11 mouse cellular contexts compared by ENCODE assay signal in the genomic region with DNA sequence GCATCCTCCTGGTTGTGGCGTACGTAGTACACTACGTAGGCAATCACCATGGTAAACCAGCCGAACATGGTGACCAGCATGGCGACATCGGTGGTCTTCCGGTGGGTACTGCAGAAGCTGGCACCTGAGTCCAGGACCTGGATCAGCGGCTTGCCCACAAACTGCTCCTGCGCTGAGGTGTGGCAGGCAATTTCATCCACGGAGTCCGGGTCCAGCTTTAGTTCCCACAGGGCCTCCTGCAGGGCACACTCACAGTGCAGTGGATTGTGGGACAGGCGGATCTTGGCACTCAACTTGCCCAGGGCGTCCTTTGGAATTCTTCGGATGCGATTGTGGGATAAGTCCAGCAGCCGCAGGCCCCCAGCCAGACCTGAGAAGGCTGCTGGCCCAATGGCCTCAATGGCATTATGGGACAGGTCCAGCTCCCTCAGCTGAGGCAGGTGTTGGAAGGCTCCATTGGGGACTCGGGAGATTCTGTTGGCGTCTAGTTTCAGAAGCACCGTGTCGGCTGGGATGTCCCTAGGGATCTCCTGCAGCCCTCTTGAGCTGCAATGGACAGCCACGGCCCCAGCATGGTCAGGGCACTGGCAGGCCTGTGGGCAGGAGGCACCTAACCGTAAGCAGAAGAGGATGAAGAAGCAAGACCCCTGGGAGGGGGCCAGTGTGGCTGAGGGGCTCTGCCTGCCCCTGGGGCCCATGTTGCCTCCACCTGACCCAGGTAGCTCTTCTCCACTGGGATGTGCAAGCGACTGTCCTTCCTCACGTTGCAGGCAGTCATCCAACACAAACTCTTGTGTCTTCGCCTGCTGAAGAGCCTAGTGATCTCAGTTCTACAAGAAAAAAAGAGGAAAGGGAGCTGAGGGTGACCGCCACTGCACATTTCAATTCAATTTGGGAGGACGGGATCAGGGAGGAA. TPM values are rescaled to one million over a fixed set of nuclear protein-coding genes. Genes with fewer than 3 reads are reported as not detected.
DNase-seq lines count a peak whose midpoint lies in the region; ATAC-seq and TF ChIP-seq lines count a peak whose summit lies in the region.
"Had no signal": no experiment of that assay in that cellular context is flagged by ENCODE, and none has a peak within 500 bp of the region (broad histone marks: within the 10 kb centered on the region; RNA-seq: fewer than 3 reads in every experiment).

No protein-coding gene starts in this region.

- H3K9me3 ChIP-seq in kidney, embryonic 16.5 days (ENCODE audit: low read length), result no peaks in the 10 kb centered on the region
- no peaks in the 10 kb centered on the region for H3K9me3 ChIP-seq in embryonic facial prominence, embryonic 15.5 days (replicated peaks)
- H3K9me3 ChIP-seq in hindbrain, embryonic 16.5 days (ENCODE audit: control insufficient read depth, low read length), result no peaks in the 10 kb centered on the region
- H3K9me3 ChIP-seq in midbrain, postnatal 0 days (ENCODE audit: low read length), result no peaks in the 10 kb centered on the region

- ATAC-seq in kidney, embryonic 16.5 days (ENCODE audit: low FRiP score, low TSS enrichment), result no peak
- ATAC-seq in embryonic facial prominence, embryonic 15.5 days (ENCODE audit: insufficient number of reproducible peaks, low FRiP score, low TSS enrichment, low read depth), result no peak
- ATAC-seq in hindbrain, embryonic 16.5 days, result no peak
- ATAC-seq in midbrain, postnatal 0 days (ENCODE audit: low FRiP score), result no peak

- 84% methylated on average over 27 of the region's 27 CpGs for WGBS in kidney, embryonic 16.5 days
- 82% methylated on average over 27 of the region's 27 CpGs for WGBS in embryonic facial prominence, embryonic 15.5 days
- 78% methylated on average over 27 of the region's 27 CpGs for WGBS in hindbrain, embryonic 16.5 days
- 83% methylated on average over 27 of the region's 27 CpGs for WGBS in midbrain, postnatal 0 days

- H3K4me3 ChIP-seq in kidney, embryonic 16.5 days (ENCODE audit: low read length), result peak overlapping the region; percentile 74
- peak overlapping the region; percentile 62 for H3K4me3 ChIP-seq in embryonic facial prominence, embryonic 15.5 days (replicated peaks)
- H3K4me3 ChIP-seq in hindbrain, embryonic 16.5 days (ENCODE audit: low read length), result peak overlapping the region; percentile 60
- peak overlapping the region; percentile 53 for H3K4me3 ChIP-seq in midbrain, postnatal 0 days (ENCODE audit: low read depth, low read length)
- H3K4me3 ChIP-seq: myocyte had no signal

- no peaks in the 10 kb centered on the region for H3K36me3 ChIP-seq in kidney, embryonic 16.5 days (ENCODE audit: insufficient read depth, low read length)
- H3K36me3 ChIP-seq in embryonic facial prominence, embryonic 15.5 days, result no peaks in the 10 kb centered on the region
- H3K36me3 ChIP-seq in hindbrain, embryonic 16.5 days (ENCODE audit: control insufficient read depth, insufficient read depth, low read length), result 0 out of 2 replicates have a peak, but pooled peaks cover 2% of the 10 kb centered on the region
- H3K36me3 ChIP-seq in midbrain, postnatal 0 days (ENCODE audit: insufficient read depth, low read length), result peaks cover 5% of the 10 kb centered on the region

- H3K4me2 ChIP-seq in kidney, embryonic 16.5 days (replicated peaks; ENCODE audit: low read depth, low read length), result peak overlapping the region; percentile 90
- peak overlapping the region; percentile 92 for H3K4me2 ChIP-seq in embryonic facial prominence, embryonic 15.5 days (replicated peaks)
- peak overlapping the region; percentile 78 for H3K4me2 ChIP-seq in hindbrain, embryonic 16.5 days (ENCODE audit: low read length)
- peak overlapping the region; percentile 70 for H3K4me2 ChIP-seq in midbrain, postnatal 0 days (ENCODE audit: low read depth, low read length, poor library complexity, severe bottlenecking)

- peak overlapping the region; percentile 71 for H3K9ac ChIP-seq in kidney, embryonic 16.5 days (replicated peaks; ENCODE audit: low read length)
- no peak overlapping the region for H3K9ac ChIP-seq in embryonic facial prominence, embryonic 15.5 days
- peak overlapping the region; percentile 76; the same call in 1 of the 2 replicates for H3K9ac ChIP-seq in hindbrain, embryonic 16.5 days (ENCODE audit: low read depth, low read length)
- peak overlapping the region; percentile 81; the same call in 1 of the 2 replicates for H3K9ac ChIP-seq in midbrain, postnatal 0 days (replicated peaks; ENCODE audit: low read length, poor library complexity, severe bottlenecking)

- H3K27me3 ChIP-seq in kidney, embryonic 16.5 days (ENCODE audit: insufficient read depth, low read length), result no peaks in the 10 kb centered on the region
- no peaks in the 10 kb centered on the region for H3K27me3 ChIP-seq in embryonic facial prominence, embryonic 15.5 days
- H3K27me3 ChIP-seq in hindbrain, embryonic 16.5 days (replicated peaks; ENCODE audit: control insufficient read depth, insufficient read depth, low read length), result no peaks in the 10 kb centered on the region
- no peaks in the 10 kb centered on the region for H3K27me3 ChIP-seq in midbrain, postnatal 0 days (ENCODE audit: insufficient read depth, low read length)

- no peak for TF ChIP-seq CTCF in midbrain, postnatal 0 days (IDR thresholded peaks at IDR 0.05)

- no peak overlapping the region for H3K27ac ChIP-seq in kidney, embryonic 16.5 days (ENCODE audit: low read length)
- H3K27ac ChIP-seq in embryonic facial prominence, embryonic 15.5 days (replicated peaks), result no peak overlapping the region
- peak overlapping the region; percentile 61; the same call in 1 of the 2 replicates for H3K27ac ChIP-seq in hindbrain, embryonic 16.5 days (ENCODE audit: low read depth, low read length)
- H3K27ac ChIP-seq in midbrain, postnatal 0 days (ENCODE audit: low read depth, low read length), result peak overlapping the region; percentile 80

- H3K4me1 ChIP-seq in kidney, embryonic 16.5 days (ENCODE audit: insufficient read depth, low read length), result peaks cover 17% of the 10 kb centered on the region; the same call in 1 of the 2 replicates
- H3K4me1 ChIP-seq in embryonic facial prominence, embryonic 15.5 days, result peaks cover 12% of the 10 kb centered on the region
- peaks cover 12% of the 10 kb centered on the region; the same call in 1 of the 2 replicates for H3K4me1 ChIP-seq in hindbrain, embryonic 16.5 days (ENCODE audit: control insufficient read depth, insufficient read depth, low read depth, low read length)
- H3K4me1 ChIP-seq in midbrain, postnatal 0 days (ENCODE audit: insufficient read depth, low read length), result peaks cover 7% of the 10 kb centered on the region; the same call in 1 of the 2 replicates

- no peak for DNase-seq in kidney, adult 11 months
- no peak for DNase-seq in midbrain, postnatal 0 days (ENCODE audit: low spot score)
- no peak for DNase-seq in embryo, embryonic 9.5 days (ENCODE audit: extremely low spot score)
- DNase-seq in right cerebral cortex, postnatal 25 days, result no peak
- no peak for DNase-seq in layer of hippocampus, adult 8-10 months (ENCODE audit: low spot score in 2 of 2)

RNA-seq across cellular contexts. Expression of gene Lrrc3, which starts 1.2 kb away (rescaled TPM):
- polyA plus RNA-seq in kidney, embryonic 16.5 days (2015; fragmentation: Nextera tagmentation; extraction: Ambion mirVana), result 4.6 and 4.9 TPM in 2 replicates
- 4.3 and 5.0 TPM in 2 replicates for polyA plus RNA-seq in embryonic facial prominence, embryonic 15.5 days (2015; fragmentation: Nextera tagmentation; extraction: Ambion mirVana)
- 23.7 and 25.7 TPM in 2 replicates for polyA plus RNA-seq in hindbrain, embryonic 16.5 days (2015; fragmentation: Nextera tagmentation; extraction: Ambion mirVana)
- total RNA-seq in midbrain, postnatal 0 days (2014; rRNA removed), result 36.1 and 39.6 TPM in 2 replicates
- 29.7 and 29.9 TPM in 2 replicates for polyA plus RNA-seq in midbrain, postnatal 0 days (2015; fragmentation: Nextera tagmentation; extraction: Ambion mirVana)
- total RNA-seq in layer of hippocampus, adult 8-10 months (2022), result 1 to 10 TPM; 4.5 to 7.7 (median 5.4) TPM
- total RNA-seq: hematopoietic stem cell, adult 5-6 weeks had no signal

RNA-seq across cellular contexts. Expression of gene Gm3285, which starts 39.4 kb away (rescaled TPM):
- polyA plus RNA-seq in kidney, embryonic 16.5 days (2015; fragmentation: Nextera tagmentation; extraction: Ambion mirVana), result not detected in 2 replicates
- polyA plus RNA-seq in embryonic facial prominence, embryonic 15.5 days (2015; fragmentation: Nextera tagmentation; extraction: Ambion mirVana), result 2.4 and 3.3 TPM in 2 replicates
- not detected in 2 replicates for polyA plus RNA-seq in hindbrain, embryonic 16.5 days (2015; fragmentation: Nextera tagmentation; extraction: Ambion mirVana)
- total RNA-seq in midbrain, postnatal 0 days (2014; rRNA removed), result not detected in 2 replicates
- not detected in 2 replicates for polyA plus RNA-seq in midbrain, postnatal 0 days (2015; fragmentation: Nextera tagmentation; extraction: Ambion mirVana)
- total RNA-seq in layer of hippocampus, adult 8-10 months (2022), result not detected
- total RNA-seq: hematopoietic stem cell, adult 5-6 weeks had no signal
- polyA plus RNA-seq: cerebellum, adult 2 months; myocyte had no signal

RNA-seq across cellular contexts. Expression of gene Gm10318, which starts 48.5 kb away (rescaled TPM):
- polyA plus RNA-seq in kidney, embryonic 16.5 days (2015; fragmentation: Nextera tagmentation; extraction: Ambion mirVana), result not detected in 2 replicates
- 3.0 and 3.4 TPM in 2 replicates for polyA plus RNA-seq in embryonic facial prominence, embryonic 15.5 days (2015; fragmentation: Nextera tagmentation; extraction: Ambion mirVana)
- polyA plus RNA-seq in hindbrain, embryonic 16.5 days (2015; fragmentation: Nextera tagmentation; extraction: Ambion mirVana), result not detected in 2 replicates
- not detected in 2 replicates for total RNA-seq in midbrain, postnatal 0 days (2014; rRNA removed)
- polyA plus RNA-seq in midbrain, postnatal 0 days (2015; fragmentation: Nextera tagmentation; extraction: Ambion mirVana), result not detected in 2 replicates
- not detected for total RNA-seq in layer of hippocampus, adult 8-10 months (2022)
- total RNA-seq: hematopoietic stem cell, adult 5-6 weeks had no signal
- polyA plus RNA-seq: cerebellum, adult 2 months; myocyte had no signal

RNA-seq across cellular contexts. Expression of gene Gm36176, which starts 54.6 kb away (rescaled TPM):
- not detected in 2 replicates for polyA plus RNA-seq in kidney, embryonic 16.5 days (2015; fragmentation: Nextera tagmentation; extraction: Ambion mirVana)
- polyA plus RNA-seq in embryonic facial prominence, embryonic 15.5 days (2015; fragmentation: Nextera tagmentation; extraction: Ambion mirVana), result 0.73 and 0.88 TPM in 2 replicates
- not detected in 2 replicates for polyA plus RNA-seq in hindbrain, embryonic 16.5 days (2015; fragmentation: Nextera tagmentation; extraction: Ambion mirVana)
- not detected in 2 replicates for total RNA-seq in midbrain, postnatal 0 days (2014; rRNA removed)
- polyA plus RNA-seq in midbrain, postnatal 0 days (2015; fragmentation: Nextera tagmentation; extraction: Ambion mirVana), result not detected in 2 replicates
- not detected for total RNA-seq in layer of hippocampus, adult 8-10 months (2022)
- total RNA-seq: hematopoietic stem cell, adult 5-6 weeks had no signal
- polyA plus RNA-seq: cerebellum, adult 2 months; myocyte had no signal

Comparison
In these comparisons a context has a peak if more than half of its experiments do, and no peak if none do; other contexts are left out.
1. H3K27ac ChIP-seq: peak in hindbrain, embryonic 16.5 days (single experiment) and midbrain, postnatal 0 days (single experiment); none in kidney, embryonic 16.5 days (single experiment) and embryonic facial prominence, embryonic 15.5 days (single experiment).
2. Peak in every context shown above with its lines, with median percentiles within 50 percentile points of each other: H3K4me2 ChIP-seq and H3K4me3 ChIP-seq.